Mouse (Mus musculus) heart, embryonic 11.5 days (tissue): ENCODE results near the gene Rubcn. TPM values are rescaled to one million over a fixed set of nuclear protein-coding genes. Genes with fewer than 3 reads are reported as not detected.
A peak's percentile ranks its signal among the peaks of the same experiment; 100 is the strongest.

ENCODE experiments used
- ATAC-seq: fragments of 200-750 bp; cut with Nextera tagmentation; replicated peaks from 2 replicates; pipeline ENCODE4 v1.8.0; 2017; ENCODE audit warnings: moderate library complexity; ENCODE audit not compliant: insufficient number of reproducible peaks, low FRiP score, low TSS enrichment
- H3K27ac ChIP-seq: fragments of 300-500 bp; sonication (generic); 2 replicates; pipeline ENCODE4 v1.5.1; 2014; ENCODE audit warnings: mild to moderate bottlenecking, low read depth, low read length
- H3K27me3 ChIP-seq: fragments of 300-500 bp; sonication (generic); 2 replicates; pipeline ENCODE4 v1.6.1; 2014; ENCODE audit warnings: mild to moderate bottlenecking, low read length, mixed read lengths; ENCODE audit not compliant: control insufficient read depth, insufficient read depth
- H3K36me3 ChIP-seq: fragments of 300-500 bp; sonication (generic); 2 replicates; pipeline ENCODE4 v1.6.1; 2014; ENCODE audit warnings: mild to moderate bottlenecking, low read length, moderate library complexity, mixed read lengths; ENCODE audit not compliant: control insufficient read depth, insufficient read depth
- H3K4me1 ChIP-seq: fragments of 300-500 bp; sonication (generic); 2 replicates; pipeline ENCODE4 v1.6.1; 2014; ENCODE audit warnings: low read length; ENCODE audit not compliant: control insufficient read depth, insufficient read depth
- H3K4me2 ChIP-seq: fragments of 300-500 bp; sonication (generic); 2 replicates; pipeline ENCODE4 v1.6.1; 2014; ENCODE audit warnings: mild to moderate bottlenecking, moderate library complexity
- H3K4me3 ChIP-seq: fragments of 300-500 bp; sonication (generic); 2 replicates; pipeline ENCODE4 v1.5.1; 2014; ENCODE audit warnings: low read depth, low read length
- H3K9ac ChIP-seq: fragments of 300-500 bp; sonication (generic); 2 replicates; pipeline ENCODE4 v1.6.1; 2014; ENCODE audit warnings: mild to moderate bottlenecking, low read depth, low read length, moderate library complexity
- H3K9me3 ChIP-seq: fragments of 300-500 bp; sonication (generic); replicated peaks from 2 replicates; pipeline ENCODE4 v1.6.1; 2016; ENCODE audit warnings: low read length; ENCODE audit not compliant: control insufficient read depth
- WGBS: fragments of 180-500 bp; shearing (Covaris S2); extraction: QIAGEN DNeasy Blood & Tissue Kit; methylation state at CpG from one replicate; pipeline ENCODE4 v1.1.7; 2014; ENCODE audit not compliant: insufficient replicate concordance; 5-methylcytosine and 5-hydroxymethylcytosine counted together
- polyA plus RNA-seq: library from polyadenylated mRNA; unstranded; fragments of >200 nt; fragmentation: Nextera tagmentation; extraction: Ambion mirVana; gene quantifications from 2 replicates; pipeline ENCODE4 v1.2.1, GENCODE M21; 2014

Rubcn gene
- polyA plus RNA-seq, 1 experiment from 2014 or later: 19.5 TPM

- Histone ChIP-seq H3K36me3 (peaks cover 14% of the 10 kb centered on the region), H3K4me3 (no peak overlapping the region), H3K27ac (no peak overlapping the region), H3K4me2 (no peak overlapping the region), H3K9ac (no peak overlapping the region), H3K9me3 (no peaks in the 10 kb centered on the region), H3K27me3 (no peaks in the 10 kb centered on the region), H3K4me1 (no peaks in the 10 kb centered on the region)
- no peak for ATAC-seq
- WGBS: 75% methylated on average over 3 of the region's 3 CpGs
Observed at GRCm38 (mm10) chr16:32902051-32902428, 24.5 kb upstream of the Rubcn start.

GRCm38 (mm10) chr16:32901360-32902050, 23.9 kb upstream of the Rubcn start:
- H3K4me2 ChIP-seq: no peak overlapping the region

GRCm38 (mm10) chr16:32896126-32896525, 18.6 kb upstream of the Rubcn start:
- no peak overlapping the region for H3K9ac ChIP-seq
- H3K4me1 ChIP-seq: no peaks in the 10 kb centered on the region
- H3K27me3 ChIP-seq: no peaks in the 10 kb centered on the region
- no peak overlapping the region for H3K4me2 ChIP-seq
- H3K36me3 ChIP-seq: peaks cover 18% of the 10 kb centered on the region
- H3K9me3 ChIP-seq: no peaks in the 10 kb centered on the region
- no peak for ATAC-seq
- H3K4me3 ChIP-seq: no peak overlapping the region
- no peak overlapping the region for H3K27ac ChIP-seq

More at GRCm38 (mm10) chr16:32901360-32902050, 23.9 kb upstream of the Rubcn start:
- Histone ChIP-seq H3K9ac (no peak overlapping the region), H3K27ac (no peak overlapping the region), H3K9me3 (no peaks in the 10 kb centered on the region), H3K4me1 (no peaks in the 10 kb centered on the region), H3K36me3 (peaks cover 11% of the 10 kb centered on the region), H3K27me3 (no peaks in the 10 kb centered on the region), H3K4me3 (no peak overlapping the region)
- no peak for ATAC-seq
- 78% methylated on average over 2 of the region's 2 CpGs for WGBS

- Histone ChIP-seq H3K9ac (no peak overlapping the region), H3K4me2 (no peak overlapping the region), H3K27me3 (no peaks in the 10 kb centered on the region), H3K4me3 (no peak overlapping the region), H3K36me3 (peaks cover 17% of the 10 kb centered on the region), H3K9me3 (no peaks in the 10 kb centered on the region), H3K27ac (no peak overlapping the region), H3K4me1 (no peaks in the 10 kb centered on the region)
- no peak for ATAC-seq
- 60% methylated on average over 2 of the region's 2 CpGs for WGBS
Observed at GRCm38 (mm10) chr16:32889881-32890280, 12.3 kb upstream of the Rubcn start.

- Histone ChIP-seq H3K4me1 (no peaks in the 10 kb centered on the region), H3K36me3 (peaks cover 15% of the 10 kb centered on the region; the same call in 1 of the 2 replicates), H3K4me3 (no peak overlapping the region), H3K27ac (no peak overlapping the region), H3K9me3 (no peaks in the 10 kb centered on the region), H3K27me3 (no peaks in the 10 kb centered on the region), H3K9ac (no peak overlapping the region), H3K4me2 (no peak overlapping the region)
- WGBS: 87% methylated on average over 7 of the region's 7 CpGs
- no peak for ATAC-seq
Observed at GRCm38 (mm10) chr16:32887996-32888395, 10.4 kb upstream of the Rubcn start.

GRCm38 (mm10) chr16:32881538-32881937, 4.0 kb upstream of the Rubcn start:
- Histone ChIP-seq H3K27ac (no peak overlapping the region), H3K9ac (no peak overlapping the region), H3K4me1 (peaks cover 19% of the 10 kb centered on the region), H3K9me3 (no peaks in the 10 kb centered on the region), H3K4me3 (no peak overlapping the region), H3K36me3 (no peaks in the 10 kb centered on the region), H3K27me3 (no peaks in the 10 kb centered on the region), H3K4me2 (no peak overlapping the region)
- WGBS: 79% methylated on average over 7 of the region's 7 CpGs
- ATAC-seq: no peak

GRCm38 (mm10) chr16:32878972-32879926, 1.7 kb upstream of the Rubcn start:
- peak overlapping the region; percentile 74 for H3K4me2 ChIP-seq
- H3K9me3 ChIP-seq: no peaks in the 10 kb centered on the region
- H3K4me1 ChIP-seq: peaks cover 19% of the 10 kb centered on the region
- H3K9ac ChIP-seq: 0 out of 2 replicates have a peak overlapping the region, but pooled peaks have one; percentile 2
- 81% methylated on average over 14 of the region's 14 CpGs for WGBS
- no peaks in the 10 kb centered on the region for H3K36me3 ChIP-seq
- no peak overlapping the region for H3K27ac ChIP-seq
- ATAC-seq: no peak
- H3K27me3 ChIP-seq: no peaks in the 10 kb centered on the region
- peak overlapping the region; percentile 96 for H3K4me3 ChIP-seq

GRCm38 (mm10) chr16:32878157-32878598, 612 bp upstream of the Rubcn start:
- ATAC-seq: peak; percentile 33
- H3K4me1 ChIP-seq: peaks cover 19% of the 10 kb centered on the region
- peak overlapping the region; percentile 94 for H3K9ac ChIP-seq
- H3K4me3 ChIP-seq: peak overlapping the region; percentile 96
- H3K27me3 ChIP-seq: no peaks in the 10 kb centered on the region
- WGBS: under 1% methylated on average over 34 of the region's 34 CpGs
- H3K4me2 ChIP-seq: peak overlapping the region; percentile 74
- H3K36me3 ChIP-seq: no peaks in the 10 kb centered on the region
- no peaks in the 10 kb centered on the region for H3K9me3 ChIP-seq
- H3K27ac ChIP-seq: peak overlapping the region; percentile 75
